Mouse (Mus musculus) olfactory bulb, adult 2 months (tissue): ENCODE data around the gene Ubd. TPM values are rescaled to one million over a fixed set of nuclear protein-coding genes. Genes with fewer than 3 reads are reported as not detected.
"Not testable (repeated sequence)": the region's sequence is repeated elsewhere in the genome, so short reads cannot be mapped to it uniquely, and the experiment has no call there.

Experiments
- H3K27ac ChIP-seq: fragments of 200-500 bp; 2 replicates; pipeline ENCODE4 v1.5.1; 2012; ENCODE audit warnings: low read depth, low read length; ENCODE audit not compliant: insufficient read depth
- H3K4me1 ChIP-seq: fragments of 200-500 bp; 2 replicates; pipeline ENCODE4 v1.6.1; 2012; ENCODE audit warnings: low read length; ENCODE audit not compliant: control insufficient read depth, insufficient read depth
- H3K4me3 ChIP-seq: fragments of 200-500 bp; 2 replicates; pipeline ENCODE4 v1.5.1; 2012; ENCODE audit warnings: mild to moderate bottlenecking, low read depth, low read length, moderate library complexity; ENCODE audit not compliant: insufficient read depth
- CTCF ChIP-seq: fragments of 200-500 bp; IDR thresholded peaks from 2 replicates; pipeline ENCODE4 v1.5.1; 2012; ENCODE audit warnings: low read depth, mild to moderate bottlenecking, low read length, moderate library complexity; ENCODE audit not compliant: insufficient read depth
- POLR2A ChIP-seq: fragments of 200-500 bp; IDR thresholded peaks from 2 replicates; pipeline ENCODE4 v1.6.1; 2012; ENCODE audit warnings: mild to moderate bottlenecking, low read depth, low read length, moderate library complexity; ENCODE audit not compliant: insufficient read depth
- WGBS: fragments of 180-500 bp; shearing (Covaris S2); methylation state at CpG from one replicate; pipeline ENCODE4 v1.1.7; 2018; 5-methylcytosine and 5-hydroxymethylcytosine counted together
- polyA plus RNA-seq: library from polyadenylated mRNA; stranded (reverse); fragments of >200 nt; gene quantifications from 2 replicates; pipeline ENCODE4 v1.2.4, GENCODE M21; 2012; ENCODE audit warnings: low replicate concordance; ENCODE audit not compliant: missing spikeins, insufficient read depth, insufficient read length

Gene Ubd
- polyA plus RNA-seq, 1 experiment = not detected

DNA sequence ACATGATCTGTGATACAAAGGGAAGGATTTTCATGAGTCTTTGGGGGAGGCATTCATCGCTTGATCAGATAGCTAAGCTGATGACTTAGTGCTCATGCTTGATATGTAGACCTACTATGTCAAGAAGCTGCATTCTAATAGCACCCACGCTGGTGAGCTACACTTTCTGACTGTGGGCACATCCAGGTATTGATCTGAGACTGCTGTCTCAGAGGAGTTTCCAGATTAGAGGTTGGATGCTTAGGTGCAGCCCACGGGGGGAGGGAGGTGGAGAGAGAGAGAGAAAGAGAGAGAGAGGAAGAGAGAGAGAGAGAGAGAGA, 10.2 kb downstream of the Ubd start:
- Histone ChIP-seq H3K27ac (no peak overlapping the region), H3K4me3 (no peak overlapping the region), H3K4me1 (no peaks in the 10 kb centered on the region)
- WGBS = 22% methylated on average over 3 of the region's 3 CpGs
- TF ChIP-seq CTCF = no peak

- no peak overlapping the region for H3K27ac ChIP-seq
- 20% methylated on average over 40 of the region's 40 CpGs for WGBS
- TF ChIP-seq CTCF (no peak), POLR2A (no peak)
- peaks cover 8% of the 10 kb centered on the region for H3K4me1 ChIP-seq
- H3K4me3 ChIP-seq = peak overlapping the region; percentile 8; the same call in 1 of the 2 replicates
Observed at GRCm38 (mm10) chr17:37210884-37211768, 17.4 kb downstream of the Ubd start.

DNA sequence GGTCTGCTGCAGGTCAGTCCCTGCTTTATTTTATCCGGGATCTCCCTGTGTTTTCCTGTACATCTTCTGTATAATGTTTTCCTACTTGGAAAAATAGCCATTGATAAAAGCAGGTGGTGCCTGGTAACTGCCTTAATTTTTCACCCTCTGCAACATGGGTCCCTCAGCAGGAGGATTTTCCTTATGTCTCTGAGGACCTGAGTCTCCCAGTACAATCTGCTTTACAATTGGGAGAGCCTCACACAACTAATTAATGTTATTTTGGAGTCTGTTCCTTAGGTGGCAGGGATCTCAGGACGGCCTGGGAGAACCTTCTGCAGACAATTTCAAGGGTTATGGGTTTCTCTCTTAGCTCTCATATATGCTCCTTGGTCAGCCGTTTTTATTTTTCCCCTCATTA, 19.3 kb downstream of the Ubd start, which contains the start of gene Olfr95:
Olfr95 (minus strand) TSS at position 101 of the 400 bp plus-strand sequence.
- WGBS = 78% methylated on average over 3 of the region's 3 CpGs

GRCm38 (mm10) chr17:37218486-37218885, 24.8 kb downstream of the Ubd start:
- TF ChIP-seq POLR2A (no peak), CTCF (no peak)
- no peaks in the 10 kb centered on the region for H3K4me1 ChIP-seq
- no peak overlapping the region for H3K27ac ChIP-seq
- 44% methylated on average over 3 of the region's 3 CpGs for WGBS
- no peak overlapping the region for H3K4me3 ChIP-seq

More for the DNA sequence above, 19.3 kb downstream of the Ubd start, which contains the start of gene Olfr95:
- Histone ChIP-seq H3K4me1 (peaks cover 8% of the 10 kb centered on the region), H3K27ac (no peak within 1 kb of the TSS), H3K4me3 (no peak within 1 kb of the TSS)
- TF ChIP-seq POLR2A (no peak), CTCF (no peak)

- no peaks in the 10 kb centered on the region for H3K4me1 ChIP-seq
- no peak within 1 kb of the TSS for H3K27ac ChIP-seq
- TF ChIP-seq POLR2A (no peak), CTCF (no peak)
- H3K4me3 ChIP-seq = no peak within 1 kb of the TSS
- WGBS = 54% methylated on average over 4 of the region's 4 CpGs
Observed at GRCm38 (mm10) chr17:37219846-37220245, 26.2 kb downstream of the Ubd start, which contains the start of gene Olfr96. Gene Olfr96, plus strand, starts transcription at chr17:37220146.

DNA sequence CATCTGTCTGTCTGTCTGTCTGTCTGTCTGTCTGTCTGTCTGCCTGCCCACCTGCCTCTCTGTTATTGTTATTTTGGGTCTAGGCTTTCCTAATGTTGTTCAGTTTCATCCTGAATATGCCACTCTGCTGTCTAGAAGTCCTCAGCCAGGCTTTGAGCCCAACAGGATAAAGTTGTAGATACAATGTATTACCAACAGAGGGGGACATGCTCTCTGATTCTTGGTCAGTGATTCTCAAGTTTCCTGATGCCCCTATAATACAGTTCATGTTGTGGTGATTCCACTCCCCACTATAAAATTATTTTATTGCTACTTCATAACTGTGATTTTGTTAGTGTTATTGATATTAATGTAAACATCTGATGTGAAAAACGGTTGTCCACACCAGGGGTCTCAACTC, 28.2 kb downstream of the Ubd start:
- Histone ChIP-seq H3K4me3 (no peak overlapping the region), H3K27ac (no peak overlapping the region), H3K4me1 (no peaks in the 10 kb centered on the region)
- TF ChIP-seq CTCF = no peak
- TF ChIP-seq POLR2A = no peak
- 24% methylated on average over 1 of the region's 1 CpGs for WGBS

DNA sequence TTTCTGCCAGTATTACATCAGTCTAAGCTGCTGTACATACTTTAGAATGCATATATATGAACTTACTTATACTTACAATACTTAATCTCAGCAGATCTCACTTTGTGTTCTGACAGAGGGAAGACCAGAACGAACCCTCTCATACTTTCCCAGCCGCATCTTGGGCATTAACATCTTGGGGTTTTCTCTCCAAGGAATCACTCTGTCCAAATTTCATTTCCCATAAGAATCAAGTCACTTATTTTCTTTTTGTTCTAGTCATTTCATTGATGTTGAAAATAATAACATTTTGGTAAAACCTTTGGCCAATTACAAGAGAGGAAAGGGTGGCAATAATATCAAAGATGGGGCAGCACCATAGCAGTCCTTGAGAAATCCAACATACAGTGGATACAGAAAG, 43.5 kb downstream of the Ubd start, which contains the start of gene Olfr97:
Olfr97 (minus strand) TSS at position 101 of the 400 bp plus-strand sequence.
- not testable (repeated sequence) for H3K27ac ChIP-seq, H3K4me1 ChIP-seq, H3K4me3 ChIP-seq
- 95% methylated on average over 2 of the region's 2 CpGs for WGBS

DNA sequence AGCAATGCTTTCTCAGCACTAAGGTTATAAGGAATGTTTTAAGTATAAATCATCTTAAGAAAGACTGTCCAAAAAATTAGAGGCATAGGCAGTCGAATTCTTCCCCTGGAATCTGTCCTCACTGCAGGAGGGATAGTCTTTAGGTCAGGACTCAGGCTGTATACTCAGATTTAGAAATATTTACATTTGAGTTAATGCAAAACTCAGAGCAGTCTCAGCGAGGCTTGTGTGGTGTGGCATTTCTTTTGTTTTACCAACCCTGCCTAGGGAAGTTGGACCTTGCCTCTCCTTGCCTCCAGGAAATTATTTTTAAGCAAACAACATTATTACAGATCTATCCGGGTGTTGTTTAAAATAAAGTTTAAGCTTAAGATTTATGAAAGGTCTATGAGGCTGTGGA, 48.5 kb downstream of the Ubd start:
- 59% methylated on average over 3 of the region's 3 CpGs for WGBS

More for the DNA sequence above, 48.5 kb downstream of the Ubd start:
- H3K4me3 ChIP-seq = no peak overlapping the region
- no peaks in the 10 kb centered on the region for H3K4me1 ChIP-seq
- TF ChIP-seq CTCF (no peak), POLR2A (no peak)
- H3K27ac ChIP-seq = no peak overlapping the region

Other genes starting within 250 kb of the Ubd start
- gene Ppp1r11, start 242.2 kb upstream of the Ubd start, polyA plus RNA-seq = not detected in 2 replicates
- not detected in 2 replicates for gene Znrd1, start 235.3 kb upstream of the Ubd start, polyA plus RNA-seq
- gene Znrd1as, start 235.3 kb upstream of the Ubd start, polyA plus RNA-seq = not detected in 2 replicates
- not detected in 2 replicates for gene 2410137M14Rik, start 212.7 kb upstream of the Ubd start, polyA plus RNA-seq
- gene H2-M5, start 204.4 kb upstream of the Ubd start, polyA plus RNA-seq = not detected in 2 replicates
- not detected in 2 replicates for gene Zfp57, start 192.7 kb upstream of the Ubd start, polyA plus RNA-seq
- gene Mog, start 170.5 kb upstream of the Ubd start, polyA plus RNA-seq = not detected in 2 replicates
- 220 and 221 TPM in 2 replicates for gene Gabbr1, start 147.9 kb upstream of the Ubd start, polyA plus RNA-seq
- not detected in 2 replicates for gene Olfr90, start 105.4 kb upstream of the Ubd start, polyA plus RNA-seq
- gene Olfr91, start 95.6 kb upstream of the Ubd start, polyA plus RNA-seq = not detected in 2 replicates
- not detected in 2 replicates for gene Olfr92, start 73.8 kb upstream of the Ubd start, polyA plus RNA-seq
- not detected in 2 replicates for gene Olfr93, start 32.4 kb upstream of the Ubd start, polyA plus RNA-seq
- not detected in 2 replicates for gene Olfr94, start 7.1 kb downstream of the Ubd start, polyA plus RNA-seq
- gene Olfr95, start 19.2 kb downstream of the Ubd start, polyA plus RNA-seq = not detected in 2 replicates
- gene Olfr96, start 26.3 kb downstream of the Ubd start, polyA plus RNA-seq = not detected in 2 replicates
- gene Olfr97, start 43.4 kb downstream of the Ubd start, polyA plus RNA-seq = not detected in 2 replicates
- gene Olfr98, start 69.9 kb downstream of the Ubd start, polyA plus RNA-seq = not detected in 2 replicates
- not detected in 2 replicates for gene H2-M3, start 76.3 kb downstream of the Ubd start, polyA plus RNA-seq
- not detected in 2 replicates for gene Olfr99, start 89.6 kb downstream of the Ubd start, polyA plus RNA-seq
- gene Olfr101, start 110.4 kb downstream of the Ubd start, polyA plus RNA-seq = not detected in 2 replicates
- not detected in 2 replicates for gene Olfr102, start 123.2 kb downstream of the Ubd start, polyA plus RNA-seq
- not detected in 2 replicates for gene Olfr103, start 145.8 kb downstream of the Ubd start, polyA plus RNA-seq
- gene Olfr104-ps, start 165.7 kb downstream of the Ubd start, polyA plus RNA-seq = not detected in 2 replicates
- not detected in 2 replicates for gene Olfr105-ps, start 185.1 kb downstream of the Ubd start, polyA plus RNA-seq
- not detected in 2 replicates for gene Olfr106-ps, start 196.5 kb downstream of the Ubd start, polyA plus RNA-seq
- not detected in 2 replicates for gene Olfr107, start 205.3 kb downstream of the Ubd start, polyA plus RNA-seq